Mouse (Mus musculus) ES-Bruce4 (cell line): Measurements from ENCODE around the gene Nek1. TPM values are rescaled to one million over a fixed set of nuclear protein-coding genes. Genes with fewer than 3 reads are reported as not detected.

Experiments used
- H3K27ac ChIP-seq: 2 replicates; pipeline ENCODE4 v1.5.1; 2012; ENCODE audit warnings: low read length, inconsistent platforms; ENCODE audit not compliant: insufficient read depth
- H3K27me3 ChIP-seq: 2 replicates; pipeline ENCODE4 v1.6.1; 2012; ENCODE audit warnings: mild to moderate bottlenecking, low read length, inconsistent platforms; ENCODE audit not compliant: control insufficient read depth, poor library complexity, insufficient read depth, severe bottlenecking
- H3K36me3 ChIP-seq: 2 replicates; pipeline ENCODE4 v1.6.1; 2012; ENCODE audit warnings: inconsistent platforms, mild to moderate bottlenecking, low read length, moderate library complexity; ENCODE audit not compliant: control insufficient read depth, poor library complexity, insufficient read depth, severe bottlenecking
- H3K4me1 ChIP-seq: one replicate; pipeline ENCODE4 v1.8.1; 2011; ENCODE audit warnings: low read length; ENCODE audit not compliant: control insufficient read depth, insufficient read depth
- H3K4me3 ChIP-seq: 2 replicates; pipeline ENCODE4 v1.5.1; 2011; ENCODE audit warnings: low read depth, mild to moderate bottlenecking, low read length
- H3K9ac ChIP-seq: 2 replicates; pipeline ENCODE4 v1.6.1; 2012; ENCODE audit warnings: low read depth, mild to moderate bottlenecking, inconsistent platforms; ENCODE audit not compliant: poor library complexity, severe bottlenecking
- H3K9me3 ChIP-seq: replicated peaks from 2 replicates; pipeline ENCODE4 v1.6.1; 2012; ENCODE audit warnings: mild to moderate bottlenecking, low read length, inconsistent platforms; ENCODE audit not compliant: control insufficient read depth, poor library complexity, insufficient read depth, severe bottlenecking
- CTCF ChIP-seq: IDR thresholded peaks from one replicate; pipeline ENCODE4 v1.8.1; 2011; ENCODE audit warnings: low read depth, low read length
- EP300 ChIP-seq: IDR thresholded peaks from 2 replicates; pipeline ENCODE4 v1.6.1; 2011; ENCODE audit warnings: low read depth, low read length; ENCODE audit not compliant: insufficient read depth
- POLR2A ChIP-seq: IDR thresholded peaks from one replicate; pipeline ENCODE4 v1.8.1; 2011; ENCODE audit warnings: low read length; ENCODE audit not compliant: insufficient read depth
- polyA plus RNA-seq: library from polyadenylated mRNA; stranded (reverse); fragments of >200 nt; gene quantifications from 2 replicates; pipeline ENCODE4 v1.2.4, GENCODE M21; 2011; ENCODE audit warnings: low read depth; ENCODE audit not compliant: missing spikeins, insufficient read depth, insufficient read length

The Nek1 gene
- polyA plus RNA-seq, 1 experiment = 33.5 TPM

DNA sequence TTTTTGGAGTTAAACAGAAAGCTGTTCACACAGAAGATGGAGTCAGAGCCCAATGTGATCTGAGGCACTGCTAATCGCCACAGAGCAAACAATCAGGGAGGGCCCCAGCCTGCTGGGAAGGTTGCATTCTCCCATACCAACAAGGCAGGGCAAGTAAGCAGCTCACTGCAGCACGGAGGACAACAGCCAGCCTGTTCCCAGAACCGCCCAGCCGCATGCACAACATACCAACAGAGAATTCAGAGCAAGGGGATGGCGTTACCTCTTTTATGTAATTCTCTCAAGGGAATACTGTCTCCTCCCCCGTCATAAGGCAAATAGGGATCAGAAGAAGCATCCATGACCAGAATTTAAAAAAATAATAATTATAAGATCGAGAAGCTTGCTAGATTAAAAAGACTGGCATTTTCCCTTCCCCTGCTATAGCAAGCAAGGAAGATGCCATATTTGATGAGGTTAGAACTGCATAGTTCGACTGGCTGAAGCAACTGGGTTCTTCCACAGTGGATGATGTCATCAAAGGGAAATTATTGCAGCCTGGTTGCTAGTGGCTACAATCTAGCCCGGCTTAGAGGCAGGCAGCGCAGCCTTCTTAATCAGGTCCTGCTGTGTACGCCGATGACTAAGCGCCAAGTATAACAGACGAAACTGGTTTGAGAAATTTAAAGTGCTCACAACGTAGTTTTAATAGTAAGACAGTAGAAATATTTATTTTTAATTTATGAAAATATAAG is 38.5 kb upstream of the Nek1 start:
- peak overlapping the region; percentile 45 for H3K4me3 ChIP-seq
- H3K9me3 ChIP-seq = no peaks in the 10 kb centered on the region
- 0 out of 2 replicates have a peak, but pooled peaks have one; percentile 40 for TF ChIP-seq EP300
- no peak for TF ChIP-seq POLR2A
- TF ChIP-seq CTCF = no peak
- H3K4me1 ChIP-seq = peaks cover 1% of the 10 kb centered on the region
- peak overlapping the region; percentile 61 for H3K9ac ChIP-seq
- H3K36me3 ChIP-seq = no peaks in the 10 kb centered on the region
- peak overlapping the region; percentile 88 for H3K27ac ChIP-seq
- no peaks in the 10 kb centered on the region for H3K27me3 ChIP-seq

DNA sequence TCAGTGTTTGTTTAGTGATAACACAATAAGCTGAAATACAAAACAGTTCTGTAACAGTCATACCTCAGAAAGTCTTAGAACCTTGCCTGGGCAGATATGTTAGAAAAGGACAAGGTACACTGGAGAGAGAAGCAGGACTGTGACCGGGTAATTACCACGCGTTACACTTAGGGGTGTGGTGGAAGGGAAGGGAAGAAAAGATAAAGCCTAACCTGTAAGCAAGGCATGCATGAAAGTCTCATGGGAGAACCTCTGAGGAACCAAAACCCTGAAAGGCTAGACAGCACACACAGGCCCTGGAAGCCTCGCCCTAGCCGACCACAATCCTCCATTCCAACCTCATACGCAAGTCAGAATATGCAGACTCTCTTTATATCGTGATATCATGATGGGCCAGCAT is 36.1 kb upstream of the Nek1 start:
- no peak overlapping the region; the same call in 1 of the 2 replicates for H3K27ac ChIP-seq
- no peak for TF ChIP-seq EP300
- no peak for TF ChIP-seq POLR2A
- TF ChIP-seq CTCF = no peak

DNA sequence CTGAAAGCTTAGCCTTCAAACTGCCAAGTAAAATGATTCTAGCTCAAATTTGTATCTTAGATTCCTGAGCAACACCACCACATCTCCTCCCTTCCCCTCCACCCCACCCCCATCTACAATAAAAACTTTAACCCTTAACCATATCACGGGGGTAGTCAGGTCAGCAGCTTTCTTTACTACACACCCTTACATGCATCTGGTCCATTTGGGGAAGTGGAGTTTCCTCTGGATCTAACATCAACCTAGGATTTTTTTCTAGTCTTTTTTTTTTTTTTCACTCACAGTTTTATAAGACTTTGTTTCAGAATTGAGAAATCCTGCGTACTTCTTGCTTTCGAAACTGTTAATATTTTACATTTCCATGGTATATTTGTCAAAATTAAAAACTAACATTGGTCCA is 30.2 kb upstream of the Nek1 start:
- H3K36me3 ChIP-seq = no peaks in the 10 kb centered on the region
- H3K9me3 ChIP-seq = no peaks in the 10 kb centered on the region
- H3K4me1 ChIP-seq = peaks cover 1% of the 10 kb centered on the region
- H3K27me3 ChIP-seq = no peaks in the 10 kb centered on the region
- H3K9ac ChIP-seq = no peak overlapping the region
- H3K4me3 ChIP-seq = no peak overlapping the region
- TF ChIP-seq CTCF (no peak), EP300 (no peak), POLR2A (no peak)
- no peak overlapping the region for H3K27ac ChIP-seq

More for the DNA sequence above, 36.1 kb upstream of the Nek1 start:
- Histone ChIP-seq H3K9ac (no peak overlapping the region; the same call in 1 of the 2 replicates), H3K4me3 (no peak overlapping the region), H3K4me1 (peaks cover 1% of the 10 kb centered on the region), H3K36me3 (no peaks in the 10 kb centered on the region), H3K27me3 (no peaks in the 10 kb centered on the region), H3K9me3 (no peaks in the 10 kb centered on the region)

DNA sequence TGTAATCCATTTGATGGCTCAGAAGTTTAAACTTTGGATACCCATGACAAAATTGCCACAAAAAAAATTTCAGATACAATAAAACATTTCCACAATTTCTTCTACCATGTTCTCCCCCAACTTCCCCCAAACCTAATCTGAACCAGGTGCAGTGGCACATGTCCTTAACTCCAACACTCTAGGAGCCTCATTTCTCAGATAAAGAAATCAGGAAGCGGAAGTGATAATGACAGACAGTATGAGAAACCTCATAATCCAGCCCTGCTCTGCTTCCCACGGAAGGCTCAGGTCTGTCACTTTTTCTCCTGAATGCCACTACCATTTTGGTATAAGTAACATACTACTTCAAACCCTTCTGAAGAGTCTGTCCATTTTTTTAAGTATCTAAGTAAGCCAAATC is 29.1 kb upstream of the Nek1 start:
- no peak overlapping the region for H3K9ac ChIP-seq
- no peak overlapping the region for H3K27ac ChIP-seq
- no peaks in the 10 kb centered on the region for H3K9me3 ChIP-seq
- peaks cover 1% of the 10 kb centered on the region for H3K4me1 ChIP-seq
- no peaks in the 10 kb centered on the region for H3K27me3 ChIP-seq
- no peak overlapping the region for H3K4me3 ChIP-seq
- TF ChIP-seq CTCF = no peak
- TF ChIP-seq POLR2A = no peak
- no peak for TF ChIP-seq EP300
- H3K36me3 ChIP-seq = no peaks in the 10 kb centered on the region

DNA sequence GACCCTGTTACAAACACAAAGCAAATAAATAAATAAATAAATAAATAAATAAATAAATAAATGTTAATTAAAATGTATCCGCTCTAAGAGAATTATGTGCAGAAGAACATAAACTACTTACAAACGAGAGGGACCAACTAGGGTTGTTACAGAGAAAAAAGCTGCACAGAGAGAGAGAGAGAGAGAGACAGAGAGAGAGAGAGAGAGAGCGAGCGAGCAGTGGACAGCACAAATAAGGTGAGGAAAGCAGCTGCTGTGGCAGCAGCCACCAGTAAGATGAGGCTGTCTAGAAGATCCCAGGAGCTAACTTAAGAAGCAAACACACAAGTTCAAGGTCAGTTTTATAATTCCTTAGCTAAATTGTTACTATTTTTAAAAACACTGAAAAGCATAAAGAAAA is 28.5 kb upstream of the Nek1 start:
- Histone ChIP-seq H3K9ac (no peak overlapping the region), H3K27me3 (no peaks in the 10 kb centered on the region), H3K27ac (no peak overlapping the region), H3K4me3 (no peak overlapping the region), H3K36me3 (no peaks in the 10 kb centered on the region), H3K9me3 (no peaks in the 10 kb centered on the region), H3K4me1 (peaks cover 3% of the 10 kb centered on the region)
- no peak for TF ChIP-seq EP300
- no peak for TF ChIP-seq POLR2A
- no peak for TF ChIP-seq CTCF

DNA sequence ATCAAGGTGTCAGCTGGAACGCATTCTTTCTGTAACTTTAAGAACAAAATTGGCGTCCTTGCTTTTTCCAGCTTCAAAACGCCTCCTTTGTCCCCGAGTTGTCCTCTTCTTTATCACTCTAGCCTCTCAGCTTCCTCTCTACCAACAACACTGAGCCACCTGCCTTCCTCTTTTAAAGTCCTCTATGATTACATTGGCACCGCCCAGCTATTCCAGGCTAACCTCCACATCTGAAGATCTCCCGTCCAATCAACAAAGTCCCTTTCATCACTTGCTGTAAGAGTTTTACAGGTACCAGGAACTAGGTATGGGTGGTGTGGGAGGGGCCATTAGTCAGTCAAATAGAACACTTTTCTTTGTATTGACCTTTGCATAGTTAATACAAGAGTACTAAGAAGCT is 27.7 kb upstream of the Nek1 start:
- H3K27me3 ChIP-seq = no peaks in the 10 kb centered on the region
- H3K9ac ChIP-seq = no peak overlapping the region
- H3K4me3 ChIP-seq = no peak overlapping the region
- no peak overlapping the region for H3K27ac ChIP-seq
- H3K4me1 ChIP-seq = peaks cover 3% of the 10 kb centered on the region
- no peaks in the 10 kb centered on the region for H3K9me3 ChIP-seq
- TF ChIP-seq POLR2A (no peak), EP300 (no peak), CTCF (no peak)
- no peaks in the 10 kb centered on the region for H3K36me3 ChIP-seq
